Mouse (Mus musculus): ENCODE data around the gene 1700024G13Rik. TPM values are rescaled to one million over a fixed set of nuclear protein-coding genes. Genes with fewer than 3 reads are reported as not detected.
"Not testable (repeated sequence)": the region's sequence is repeated elsewhere in the genome, so short reads cannot be mapped to it uniquely, and the experiment has no call there.

1700024G13Rik gene
- not detected for total RNA-seq (2021)
- long read RNA-seq, experiment 1, result 0 reads
- long read RNA-seq, experiment 2, result 0 reads

DNA sequence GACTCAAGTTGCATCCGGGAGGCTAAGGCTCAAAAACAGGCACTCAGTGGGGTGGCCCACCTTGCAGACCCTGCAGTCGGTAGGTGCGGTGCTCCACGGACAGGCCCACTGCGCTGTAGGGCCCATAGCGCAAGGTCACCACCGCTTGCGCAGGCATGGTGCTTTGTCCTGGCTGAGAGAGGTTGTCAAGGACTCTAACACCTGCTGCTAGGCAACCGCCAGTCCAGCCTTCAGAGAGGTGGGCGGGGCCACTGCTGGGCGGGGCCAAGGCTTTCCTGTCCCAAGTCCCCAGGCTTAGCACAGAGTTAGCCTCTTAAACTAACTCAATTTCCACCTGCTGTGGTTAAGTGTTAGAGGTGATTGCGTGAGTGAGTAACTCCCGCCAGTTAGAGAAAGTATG lies at the start of gene 1700024G13Rik:
TSS of gene 1700024G13Rik (minus strand) at position 196 of the 400 bp plus-strand sequence.
- DNase-seq (ENCODE audit: low spot score in 2 of 2), result peak; percentile 26 to 49

DNA sequence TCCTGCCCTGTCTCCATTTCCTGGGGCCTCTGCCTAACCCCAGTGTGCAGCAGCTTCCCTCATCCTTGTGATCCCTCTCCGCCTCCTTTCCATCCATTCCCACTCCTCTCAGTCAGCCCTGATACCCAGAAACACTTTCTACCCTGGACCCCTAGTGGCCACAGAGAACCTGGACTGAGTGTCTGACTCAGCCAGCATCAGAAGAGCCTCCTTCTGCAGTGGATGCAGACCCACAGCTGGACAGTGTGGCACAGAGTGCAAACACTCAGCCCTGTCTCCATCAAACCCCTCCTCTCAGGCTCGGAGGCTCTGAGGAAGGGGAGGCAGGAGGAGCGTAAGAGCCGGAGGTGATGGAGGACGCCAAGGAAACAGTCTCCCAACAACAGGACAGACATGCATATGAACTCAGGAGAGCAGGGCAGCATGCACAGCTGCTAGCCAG lies 49.2 kb upstream of the 1700024G13Rik start:
- no peak for DNase-seq (ENCODE audit: low spot score in 2 of 2)

DNA sequence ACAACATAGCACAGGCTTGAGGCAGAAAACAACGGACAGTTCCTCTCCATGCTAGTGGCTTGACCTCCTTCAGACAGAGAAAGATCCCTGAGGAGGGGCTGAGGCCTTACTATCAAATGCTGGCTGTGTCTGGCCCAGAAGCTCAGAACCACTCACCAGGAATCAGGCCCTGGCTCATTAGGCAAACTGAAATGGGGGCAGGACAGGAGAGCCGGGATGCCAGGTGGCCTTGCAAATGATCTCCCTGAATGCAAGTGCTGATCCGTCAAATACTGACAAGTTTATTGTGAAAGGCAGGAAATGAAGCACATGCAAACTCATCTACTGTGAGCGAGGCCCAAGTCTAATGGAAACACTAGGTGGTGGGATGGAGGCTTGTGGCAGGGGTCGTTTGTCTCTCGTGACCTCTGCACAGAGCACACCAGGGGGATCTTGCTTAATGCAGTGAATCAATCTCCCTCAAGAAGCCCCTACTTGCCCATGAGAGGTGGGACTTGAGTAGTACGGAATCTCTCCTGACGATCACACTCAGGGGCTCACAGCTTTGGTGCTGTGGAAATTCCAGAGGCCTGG lies 40.9 kb upstream of the 1700024G13Rik start:
- no peak for DNase-seq (ENCODE audit: low spot score in 2 of 2)

DNA sequence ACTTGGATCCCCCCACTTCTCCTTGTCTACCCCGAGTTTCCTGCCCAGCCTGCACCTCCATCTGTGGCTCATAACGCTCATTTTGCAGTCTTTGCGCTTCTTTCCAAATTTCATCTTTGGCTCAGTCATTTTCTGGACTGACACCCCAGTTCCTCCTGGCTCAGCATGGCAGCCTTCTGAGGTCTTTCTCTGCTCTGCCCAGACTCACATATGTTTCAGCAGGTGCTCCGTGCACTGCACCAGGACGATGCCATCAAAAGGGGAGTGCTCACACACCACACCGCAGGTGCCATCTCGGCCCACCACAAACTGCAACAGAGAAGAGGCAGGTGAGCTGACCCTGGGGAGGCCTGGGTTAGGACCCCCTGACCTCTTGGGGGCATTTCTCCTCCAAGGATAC lies 35.8 kb upstream of the 1700024G13Rik start:
- no peak for DNase-seq (ENCODE audit: low spot score in 2 of 2)

DNA sequence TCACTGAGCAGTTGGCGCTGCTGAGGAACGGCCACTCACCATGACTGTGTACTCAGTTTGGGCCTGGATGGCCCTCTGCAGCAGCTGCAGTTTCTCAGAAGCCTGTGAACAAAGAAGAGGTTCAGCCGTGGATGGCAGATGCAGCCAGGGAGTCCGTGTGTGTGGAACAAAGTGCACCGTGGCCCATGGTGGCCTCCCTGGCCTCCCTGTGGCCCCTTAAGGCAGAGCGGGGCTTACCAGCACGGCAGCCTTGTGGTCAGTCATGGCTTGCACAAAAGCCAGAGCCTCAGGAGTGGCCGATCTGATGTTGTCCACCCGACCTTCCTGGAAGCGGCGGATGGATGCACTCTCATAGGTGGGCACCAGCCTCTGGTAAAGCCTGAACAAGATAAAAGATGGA lies 30.6 kb upstream of the 1700024G13Rik start:
- DNase-seq (ENCODE audit: low spot score in 2 of 2), result no peak

DNA sequence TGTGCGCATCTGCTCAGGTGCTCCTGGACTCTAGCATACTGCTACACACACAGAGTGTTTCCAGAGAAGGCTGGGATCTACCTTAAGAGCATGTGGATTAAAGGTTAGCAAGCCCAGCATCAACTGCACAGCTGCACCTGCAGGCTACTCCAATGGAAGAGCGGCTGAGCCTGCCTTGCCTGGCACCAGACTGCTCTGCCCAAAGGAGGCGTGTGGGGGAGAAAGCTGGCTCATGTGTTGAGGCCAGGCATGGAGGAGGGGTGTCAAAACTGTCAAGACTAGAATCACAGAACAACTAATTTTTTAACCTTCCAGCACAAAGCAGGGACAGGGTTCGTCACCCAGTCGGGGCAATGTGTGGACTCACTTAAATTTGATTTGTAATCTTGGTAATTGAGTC lies 23.9 kb upstream of the 1700024G13Rik start:
- no peak for DNase-seq (ENCODE audit: low spot score in 2 of 2)

DNA sequence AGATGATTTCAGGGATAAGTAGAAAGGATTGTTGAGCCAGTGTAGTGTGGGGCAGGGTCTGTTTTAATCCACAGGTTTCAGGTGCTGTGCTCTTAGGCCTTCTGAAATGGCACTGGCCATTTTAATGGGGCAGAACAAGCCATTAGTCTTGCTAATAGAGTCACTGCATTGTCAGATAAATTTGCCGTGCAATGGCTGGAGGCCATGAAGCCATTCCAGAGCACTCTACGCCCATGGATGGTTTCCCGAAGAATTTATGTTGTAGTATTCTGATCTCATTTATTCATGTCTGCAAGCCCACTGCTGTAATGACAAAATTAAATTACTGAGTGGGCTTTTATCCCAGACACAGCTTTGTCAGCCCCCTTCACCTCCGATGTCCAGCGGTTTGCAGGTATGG lies 21.9 kb upstream of the 1700024G13Rik start:
- no peak for DNase-seq (ENCODE audit: low spot score in 2 of 2)

DNA sequence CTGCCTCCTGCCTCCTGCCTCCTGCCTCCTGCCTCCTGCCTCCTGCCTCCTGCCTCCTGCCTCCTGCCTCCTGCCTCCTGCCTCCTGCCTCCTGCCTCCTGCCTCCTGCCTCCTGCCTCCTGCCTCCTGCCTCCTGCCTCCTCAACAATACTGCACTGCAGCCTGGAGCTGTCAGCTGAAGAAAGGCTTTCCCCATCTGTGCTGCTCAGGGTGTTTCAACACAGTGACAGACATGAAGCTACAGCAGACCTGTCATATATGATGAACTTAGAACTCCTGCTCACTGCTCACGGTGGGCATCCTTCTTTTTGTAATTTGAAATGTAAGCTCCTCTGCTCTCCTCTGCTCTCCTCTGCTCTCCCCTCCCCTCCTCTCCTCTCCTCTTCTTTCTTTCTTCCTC lies 17.2 kb upstream of the 1700024G13Rik start:
- DNase-seq (ENCODE audit: low spot score in 2 of 2), result not testable (repeated sequence)

DNA sequence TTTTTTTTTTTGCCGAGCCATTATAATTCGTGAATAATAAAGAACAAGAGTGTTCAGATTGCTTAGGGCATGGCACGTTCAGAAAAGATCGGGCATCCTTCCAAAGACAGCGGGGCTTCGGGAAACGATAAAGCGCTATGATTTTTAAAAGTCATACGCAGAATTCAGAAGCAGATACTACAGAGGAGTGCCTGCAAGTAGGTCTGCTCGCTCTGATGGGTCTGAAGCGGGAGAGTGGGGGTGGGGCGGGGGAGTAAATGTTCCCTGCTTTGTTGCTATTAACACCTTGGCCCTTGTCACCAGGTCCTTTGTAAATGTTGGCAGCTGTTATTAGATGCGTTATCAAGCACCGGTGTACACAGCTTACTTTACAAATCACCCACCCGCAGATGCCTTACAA lies 6.6 kb downstream of the 1700024G13Rik start:
- DNase-seq (ENCODE audit: low spot score in 2 of 2), result no peak

DNA sequence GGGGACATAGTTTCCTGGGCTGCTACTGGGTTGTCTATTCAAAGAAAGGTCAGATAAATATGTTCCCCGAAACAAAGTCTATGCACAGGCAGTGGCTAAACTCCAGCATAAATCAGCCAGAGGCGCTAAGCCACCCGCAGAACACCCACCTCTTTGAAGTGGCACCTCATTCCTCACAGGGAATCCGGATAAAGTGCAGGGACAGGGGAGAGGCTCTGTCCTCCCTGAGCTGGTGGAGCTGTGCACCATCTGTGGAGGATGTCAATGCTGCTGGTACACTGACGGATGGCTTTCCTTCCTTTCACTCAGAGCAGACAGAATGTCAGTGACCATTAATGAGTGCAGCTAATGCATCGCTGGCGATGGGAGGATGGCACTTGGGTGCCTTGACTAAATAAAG lies 7.1 kb downstream of the 1700024G13Rik start:
- DNase-seq (ENCODE audit: low spot score in 2 of 2), result no peak

DNA sequence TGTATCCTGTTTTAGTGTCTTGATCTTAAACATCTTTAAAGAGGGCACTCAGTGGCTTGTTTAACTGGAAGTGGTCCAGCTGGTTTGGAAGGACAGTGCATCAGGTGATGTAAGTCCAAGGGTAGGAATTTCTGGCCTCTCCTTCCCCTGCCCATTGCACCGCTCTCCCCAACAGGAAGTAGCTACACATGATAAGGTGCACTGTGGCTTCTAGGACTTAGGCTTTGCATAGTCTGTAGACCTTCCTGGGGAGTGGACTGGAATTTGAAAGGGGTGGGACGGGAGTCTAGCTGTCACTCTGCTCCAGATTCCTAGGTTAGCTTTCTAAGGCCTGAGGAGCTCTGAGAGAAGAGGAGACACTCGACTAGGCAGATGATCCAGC lies 8.1 kb downstream of the 1700024G13Rik start:
- no peak for DNase-seq (ENCODE audit: low spot score in 2 of 2)

DNA sequence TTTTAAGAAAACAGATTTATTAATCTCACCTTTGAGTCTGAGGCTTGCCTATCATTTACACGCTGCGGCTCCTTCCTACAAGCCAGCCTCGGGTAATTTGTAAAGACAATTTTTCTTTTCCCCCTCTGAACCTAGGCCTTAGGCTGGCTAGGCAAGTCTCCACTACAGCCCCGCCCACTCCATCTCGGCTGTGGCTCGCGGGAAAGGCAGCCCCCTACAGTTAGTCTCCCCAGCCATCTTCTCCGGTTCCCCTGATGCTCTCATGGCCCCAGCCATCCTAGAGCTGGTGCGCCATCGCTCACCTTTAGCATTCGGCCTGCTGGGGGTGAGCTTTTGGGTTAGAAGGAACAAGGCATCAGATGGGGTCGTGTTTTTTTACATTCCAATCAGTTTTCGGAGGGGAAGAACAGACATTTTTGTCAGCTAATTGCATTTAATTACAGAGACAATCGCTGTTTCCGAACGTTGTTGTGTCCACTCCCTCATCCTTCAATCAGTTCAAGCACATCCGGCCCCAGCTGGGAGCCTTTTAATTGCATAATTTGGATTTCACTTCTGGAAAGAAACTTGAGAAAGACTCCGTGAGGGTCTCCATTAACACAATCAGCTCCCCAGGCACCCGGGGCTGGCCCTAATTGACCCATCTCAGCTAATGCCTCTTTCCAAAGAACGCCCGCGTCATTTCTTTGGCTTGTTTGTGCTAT lies 8.6 kb downstream of the 1700024G13Rik start:
- no peak for DNase-seq (ENCODE audit: low spot score in 2 of 2)

DNA sequence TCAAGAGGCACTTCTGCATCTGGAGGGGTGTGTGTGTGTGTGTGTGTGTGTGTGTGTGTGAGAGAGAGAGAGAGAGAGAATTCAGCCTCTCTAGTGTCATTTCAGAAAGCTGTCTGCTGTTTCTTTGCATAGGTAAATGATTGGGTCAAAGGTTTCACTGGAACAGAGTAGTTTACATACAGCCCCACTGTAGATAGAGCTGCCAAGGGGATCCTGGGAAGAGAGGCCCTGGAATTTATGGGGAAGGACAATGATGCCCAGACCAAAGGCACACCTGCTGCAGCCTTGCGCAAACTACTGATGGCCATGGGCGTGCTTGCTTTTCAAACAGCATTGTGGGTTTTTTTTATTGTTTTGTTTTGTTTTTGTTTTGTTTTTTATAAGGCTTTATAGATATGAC lies 15.7 kb downstream of the 1700024G13Rik start:
- DNase-seq (ENCODE audit: low spot score in 2 of 2), result no peak

DNA sequence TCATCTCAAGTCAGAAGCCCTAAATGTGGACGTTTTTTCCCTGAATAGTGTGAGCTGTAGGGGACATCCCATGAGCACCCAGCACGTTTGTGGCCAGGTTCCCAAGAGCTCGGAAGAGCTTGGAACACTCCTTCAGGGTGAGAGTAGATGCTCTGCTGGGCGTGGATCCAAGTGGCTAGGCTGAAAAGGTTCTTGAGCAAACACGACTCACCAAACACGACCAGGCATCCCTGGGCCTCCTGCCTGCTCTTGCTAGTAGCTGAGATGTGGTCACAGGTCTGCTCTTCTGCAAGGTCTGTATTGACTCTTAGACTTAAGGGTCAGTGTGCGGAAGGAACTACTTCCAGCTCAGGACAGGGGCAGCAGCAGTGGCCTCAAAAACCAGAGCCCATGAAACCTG lies 18.4 kb downstream of the 1700024G13Rik start:
- no peak for DNase-seq (ENCODE audit: low spot score in 2 of 2)

DNA sequence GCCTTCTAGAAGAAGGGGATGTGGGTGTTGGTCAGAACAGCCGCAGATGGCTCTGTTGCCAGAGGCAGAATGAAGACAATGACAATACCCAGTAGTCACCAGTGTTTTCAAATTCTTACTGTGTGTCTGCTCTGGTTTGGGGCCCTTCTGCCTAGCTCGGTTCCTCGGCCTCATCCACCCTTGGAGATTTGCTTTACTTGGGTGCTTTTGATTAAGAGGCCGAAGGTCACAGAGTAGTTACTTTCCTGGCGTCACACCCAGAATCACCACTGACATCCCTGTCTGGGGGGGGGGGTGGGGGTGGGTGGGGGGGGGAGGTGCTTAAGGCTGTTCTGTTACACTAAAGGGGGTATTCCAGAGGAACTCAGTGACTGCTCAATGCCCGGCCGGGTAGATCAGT lies 23.8 kb downstream of the 1700024G13Rik start:
- DNase-seq (ENCODE audit: low spot score in 2 of 2), result no peak

DNA sequence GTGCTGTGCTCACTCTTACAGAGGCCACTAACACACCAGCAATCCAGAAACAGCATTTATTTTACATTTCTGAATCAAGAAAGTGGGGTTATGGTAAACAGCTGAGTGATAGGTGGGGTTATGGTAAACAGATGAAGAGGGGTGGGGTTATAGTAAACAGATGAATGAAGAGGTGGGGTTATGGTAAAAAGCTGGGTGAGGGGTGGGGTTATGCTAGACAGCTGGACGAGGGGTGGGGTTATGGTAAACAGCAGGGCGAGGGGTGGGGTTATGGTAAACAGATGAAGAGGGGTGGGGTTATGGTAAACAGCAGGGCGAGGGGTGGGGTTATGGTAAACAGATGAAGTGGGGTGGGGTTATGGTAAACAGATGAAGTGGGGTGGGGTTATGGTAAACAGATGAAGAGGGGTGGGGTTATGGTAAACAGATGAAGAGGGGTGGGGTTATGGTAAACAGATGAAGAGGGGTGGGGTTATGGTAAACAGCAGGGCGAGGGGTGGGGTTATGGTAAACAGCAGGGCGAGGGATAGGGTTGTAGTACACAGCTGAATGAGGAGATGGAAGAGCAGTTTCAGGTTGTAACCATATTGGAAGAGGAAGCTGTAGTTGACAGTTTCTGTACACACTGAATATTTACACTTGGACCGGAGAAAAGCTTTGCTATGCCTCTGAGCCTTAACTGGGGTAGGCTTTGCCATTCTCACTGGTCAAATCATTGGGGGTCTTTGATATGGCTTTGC lies 36.8 kb downstream of the 1700024G13Rik start:
- DNase-seq (ENCODE audit: low spot score in 2 of 2), result not testable (repeated sequence)

DNA sequence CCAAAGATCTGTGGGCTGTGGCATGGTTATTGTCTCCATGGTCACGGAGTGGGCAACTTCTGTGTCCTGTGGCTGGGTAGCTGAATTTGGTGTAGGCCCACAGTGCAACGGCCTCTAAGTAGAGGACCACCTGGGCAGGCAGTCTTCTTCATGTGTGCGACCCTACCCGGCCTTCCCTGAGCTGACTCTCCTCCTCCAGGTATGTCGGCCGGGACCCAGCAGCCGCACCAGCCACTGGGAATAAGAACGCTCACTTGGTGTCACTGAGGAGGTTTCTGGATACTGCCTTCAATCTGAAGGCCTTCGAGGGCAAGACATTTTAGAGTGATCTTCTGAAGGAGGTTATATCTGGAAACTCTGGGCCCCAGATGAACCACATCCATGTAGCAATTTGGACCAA lies 40.9 kb downstream of the 1700024G13Rik start:
- no peak for DNase-seq (ENCODE audit: low spot score in 2 of 2)

DNA sequence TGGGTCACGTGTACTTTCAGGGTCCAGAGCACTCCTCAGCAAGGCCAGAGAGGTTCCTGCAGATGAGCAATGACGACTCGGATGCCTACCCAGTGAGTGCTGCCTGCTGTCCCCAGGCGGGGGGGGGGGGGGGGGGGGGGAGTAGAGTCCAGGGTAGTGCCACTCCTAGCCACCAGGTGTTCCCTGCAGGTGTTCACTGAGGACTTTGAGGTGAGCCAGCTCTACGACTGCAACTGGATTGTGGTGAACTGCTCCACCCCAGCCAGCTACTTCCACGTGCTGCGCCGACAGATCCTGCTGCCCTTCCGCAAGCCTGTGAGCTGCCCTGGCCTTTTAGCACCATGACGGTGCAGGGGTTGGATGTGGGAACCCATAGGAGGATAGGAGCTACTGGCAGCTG lies 43.5 kb downstream of the 1700024G13Rik start:
- DNase-seq (ENCODE audit: low spot score in 2 of 2), result no peak

DNA sequence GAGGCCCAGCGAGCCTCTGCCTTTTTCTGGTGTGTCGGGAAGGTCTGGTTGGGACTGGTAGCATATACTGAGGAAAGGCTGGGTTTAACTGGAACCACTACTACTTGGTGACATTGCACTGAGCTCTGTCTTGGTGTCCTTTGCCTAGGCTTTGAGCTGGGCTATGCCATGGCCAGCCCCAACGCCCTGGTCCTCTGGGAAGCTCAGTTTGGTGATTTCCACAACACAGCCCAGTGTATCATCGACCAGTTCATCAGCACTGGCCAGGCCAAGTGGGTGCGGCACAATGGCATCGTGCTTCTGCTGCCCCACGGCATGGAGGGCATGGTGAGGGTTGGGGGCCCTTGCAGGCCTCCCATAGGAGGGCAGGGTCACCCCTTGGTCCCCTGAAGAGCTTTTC lies 44.0 kb downstream of the 1700024G13Rik start:
- DNase-seq (ENCODE audit: low spot score in 2 of 2), result no peak

DNA sequence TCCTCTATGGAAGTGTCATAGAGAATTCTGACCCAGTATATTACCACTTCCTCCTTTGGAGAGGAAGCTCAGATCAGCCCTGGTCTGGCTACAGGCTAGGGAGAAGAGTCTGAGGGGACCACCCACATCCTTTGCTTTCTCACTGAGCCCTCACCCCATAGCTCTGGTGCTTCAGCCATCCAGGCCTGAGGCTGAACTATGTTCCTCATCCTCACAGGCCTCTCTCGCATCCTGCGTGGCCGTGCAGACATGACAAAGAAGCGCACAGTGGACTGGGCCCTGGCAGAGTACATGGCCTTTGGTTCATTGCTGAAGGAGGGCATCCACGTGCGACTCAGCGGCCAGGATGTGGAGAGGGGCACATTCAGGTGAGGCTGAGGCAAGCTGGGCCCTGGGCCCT lies 46.4 kb downstream of the 1700024G13Rik start:
- DNase-seq (ENCODE audit: low spot score in 2 of 2), result no peak

DNA sequence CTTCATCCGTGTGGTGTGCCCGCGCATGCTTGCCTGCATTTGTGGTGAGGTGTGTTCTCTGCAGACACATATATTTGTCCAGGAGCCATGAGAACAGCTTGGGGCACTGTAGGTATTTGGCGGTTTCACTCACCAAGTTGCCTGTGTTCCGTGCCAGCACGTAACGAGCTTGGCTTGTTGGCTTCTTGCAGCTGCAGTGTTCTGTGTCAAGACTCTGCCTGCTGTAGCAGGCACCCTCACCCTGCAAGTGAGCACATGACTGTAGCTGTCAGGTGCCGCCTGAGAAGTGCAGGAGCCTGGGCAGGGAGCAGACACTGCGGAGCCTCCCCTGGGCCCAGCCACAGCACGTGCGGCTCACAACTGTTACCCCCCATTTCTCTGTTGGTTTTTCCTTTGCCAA lies 51.6 kb downstream of the 1700024G13Rik start:
- no peak for DNase-seq (ENCODE audit: low spot score in 2 of 2)

DNA sequence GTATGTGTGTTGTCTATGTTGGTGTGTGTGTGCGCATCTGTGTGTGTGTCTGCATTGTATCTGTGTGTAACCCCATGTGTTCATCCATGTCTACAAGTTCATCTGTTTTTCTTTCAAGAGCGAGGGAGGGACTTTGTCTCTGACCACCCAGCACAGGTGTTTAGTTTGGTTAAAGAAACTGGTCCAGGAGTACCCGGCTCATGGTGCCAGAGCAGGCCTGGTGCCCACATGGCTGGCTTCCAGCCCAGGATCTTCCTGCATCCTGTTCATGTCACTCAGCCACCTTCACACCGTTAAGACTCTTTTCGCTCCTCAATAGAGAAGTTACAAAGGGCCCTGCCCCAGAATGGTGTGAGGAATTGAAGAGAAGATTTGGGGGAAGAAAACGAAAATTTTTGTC lies 52.2 kb downstream of the 1700024G13Rik start:
- no peak for DNase-seq (ENCODE audit: low spot score in 2 of 2)

All from adrenal gland, postnatal 4 days (tissue).